Mouse (Mus musculus) ovary, adult 18-20 months (tissue): ENCODE measurements around the gene Trim29.

Source experiments
- DNase-seq: peaks from one replicate; pipeline ENCODE4 v3.0.0; 2022; ENCODE audit warnings: low spot score, mixed read lengths

Trim29 gene

DNA sequence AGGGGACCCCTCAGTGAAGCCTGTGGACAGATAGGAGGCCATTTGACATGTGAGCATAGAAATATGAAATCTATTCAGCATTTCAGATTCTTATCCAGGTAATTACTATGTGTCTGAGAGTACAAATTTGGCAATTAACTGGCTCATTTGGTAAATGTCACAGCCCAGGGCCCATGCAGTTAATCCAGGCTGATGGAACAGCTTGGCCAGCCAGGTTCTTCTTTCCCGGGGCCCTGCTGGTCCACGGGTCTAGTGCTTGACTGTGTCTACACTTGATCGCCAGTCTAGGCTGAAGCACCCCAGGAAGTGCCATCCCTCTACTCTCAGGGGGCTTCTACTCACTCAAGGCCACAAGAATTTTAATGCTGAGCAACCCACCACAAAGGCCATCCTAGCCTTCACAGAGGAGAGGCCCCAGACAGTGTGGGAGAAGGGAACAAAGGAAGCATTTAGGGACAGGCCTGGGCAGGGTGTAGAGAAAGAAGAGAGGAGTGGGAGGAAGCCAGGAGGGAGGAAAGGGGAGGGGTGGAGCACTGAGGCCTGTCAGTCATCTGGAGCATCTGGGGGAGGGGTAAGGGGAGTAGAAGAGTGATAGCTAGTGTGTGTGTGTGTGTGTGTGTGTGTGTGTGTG, 4.8 kb downstream of the Trim29 start:
- DNase-seq, result no peak

DNA sequence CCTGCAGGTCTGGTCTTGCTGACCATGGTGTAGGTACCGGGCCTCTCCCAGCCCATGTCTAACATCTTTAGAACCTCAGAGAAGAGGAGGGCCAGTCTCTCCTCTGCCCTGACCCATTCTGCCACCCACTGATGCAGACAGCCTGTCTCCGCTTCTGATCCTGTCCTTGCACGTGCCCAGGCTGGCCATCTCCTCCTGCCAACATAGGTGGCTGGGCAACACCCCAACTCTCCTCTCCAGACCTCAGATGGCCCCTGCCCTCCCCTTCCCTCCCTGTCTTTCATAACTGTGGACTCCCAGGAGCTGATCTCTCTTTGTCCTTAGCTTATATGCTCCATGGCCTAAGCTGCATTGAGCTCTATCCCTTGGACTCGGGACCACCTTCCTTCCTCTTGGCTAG, 5.8 kb downstream of the Trim29 start:
- DNase-seq, result no peak

DNA sequence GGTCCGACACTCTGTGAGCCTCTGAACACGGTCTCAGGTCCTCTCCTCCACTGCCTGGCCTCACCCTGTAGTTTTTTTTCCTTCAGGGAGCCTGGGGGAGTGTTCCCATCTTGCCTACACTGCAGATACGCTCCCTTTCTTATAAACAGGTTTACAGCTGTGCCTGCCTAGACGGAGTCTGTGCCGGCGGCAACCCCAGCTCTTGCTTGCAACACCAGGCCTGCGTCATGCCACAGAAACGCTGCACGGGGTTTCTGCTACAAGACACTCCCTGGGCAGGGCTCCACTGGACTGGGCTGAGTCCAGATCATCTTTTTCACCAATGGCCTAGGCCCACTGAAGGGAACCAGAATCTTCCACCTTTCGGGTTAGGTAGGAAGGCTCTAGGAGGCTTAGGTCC, 8.0 kb downstream of the Trim29 start:
- no peak for DNase-seq

DNA sequence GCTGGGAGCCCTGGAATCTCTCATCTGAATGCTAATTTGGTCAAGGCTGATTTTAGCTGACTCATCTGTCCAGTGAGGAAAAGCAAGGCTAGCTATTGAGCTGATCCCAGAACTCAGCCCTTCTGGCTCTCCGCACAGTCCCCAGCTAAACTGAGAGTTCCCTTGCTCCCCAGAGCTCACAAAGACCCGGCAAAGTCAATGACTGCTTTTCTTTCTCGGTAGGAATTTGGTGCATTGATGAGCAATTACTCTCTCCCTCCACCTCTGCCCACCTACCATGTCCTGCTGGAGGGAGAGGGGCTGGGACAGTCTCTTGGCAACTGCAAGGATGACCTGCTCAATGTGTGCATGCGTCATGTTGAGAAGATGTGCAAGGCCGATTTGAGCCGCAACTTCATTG, 11.3 kb downstream of the Trim29 start:
- no peak for DNase-seq

DNA sequence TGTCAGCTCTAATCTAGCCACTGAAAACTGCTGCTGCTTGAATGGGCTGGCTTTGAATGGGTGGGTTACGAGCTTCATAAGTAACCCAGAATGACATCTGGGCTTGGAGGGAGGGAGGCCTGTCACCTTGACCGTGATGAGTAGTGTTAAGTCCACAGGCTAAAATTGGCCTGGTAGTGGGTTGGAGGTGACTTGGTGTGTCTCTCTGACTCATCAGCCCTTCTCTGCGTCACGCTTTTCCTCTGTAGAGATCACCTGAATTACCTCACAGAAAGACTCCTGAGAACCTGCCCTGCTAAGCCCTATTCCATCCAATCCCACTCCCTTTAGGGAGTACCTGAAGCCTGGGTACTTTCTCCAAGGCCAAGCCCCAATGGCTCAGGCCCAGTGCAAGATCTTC, 12.0 kb downstream of the Trim29 start:
- DNase-seq, result no peak

DNA sequence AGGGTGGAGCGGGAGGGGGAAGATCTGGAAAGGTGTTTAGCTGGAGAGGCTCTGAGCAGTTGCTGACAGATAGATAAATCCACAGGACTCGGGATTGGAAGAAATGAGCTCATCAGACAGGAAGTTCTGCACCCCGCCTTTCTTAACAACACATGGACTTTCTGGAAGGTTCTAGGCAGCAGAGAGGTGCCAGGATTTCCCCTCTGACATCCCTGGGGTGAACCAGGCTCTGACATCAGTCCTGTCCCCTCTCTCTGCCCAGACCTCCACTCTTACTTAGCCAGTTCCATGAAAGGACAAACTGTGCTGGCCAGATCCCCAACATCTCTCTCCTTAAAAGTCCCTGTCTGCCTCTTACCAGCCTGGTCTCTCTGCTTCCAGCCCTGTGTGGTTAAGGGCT, 14.8 kb downstream of the Trim29 start:
- no peak for DNase-seq

DNA sequence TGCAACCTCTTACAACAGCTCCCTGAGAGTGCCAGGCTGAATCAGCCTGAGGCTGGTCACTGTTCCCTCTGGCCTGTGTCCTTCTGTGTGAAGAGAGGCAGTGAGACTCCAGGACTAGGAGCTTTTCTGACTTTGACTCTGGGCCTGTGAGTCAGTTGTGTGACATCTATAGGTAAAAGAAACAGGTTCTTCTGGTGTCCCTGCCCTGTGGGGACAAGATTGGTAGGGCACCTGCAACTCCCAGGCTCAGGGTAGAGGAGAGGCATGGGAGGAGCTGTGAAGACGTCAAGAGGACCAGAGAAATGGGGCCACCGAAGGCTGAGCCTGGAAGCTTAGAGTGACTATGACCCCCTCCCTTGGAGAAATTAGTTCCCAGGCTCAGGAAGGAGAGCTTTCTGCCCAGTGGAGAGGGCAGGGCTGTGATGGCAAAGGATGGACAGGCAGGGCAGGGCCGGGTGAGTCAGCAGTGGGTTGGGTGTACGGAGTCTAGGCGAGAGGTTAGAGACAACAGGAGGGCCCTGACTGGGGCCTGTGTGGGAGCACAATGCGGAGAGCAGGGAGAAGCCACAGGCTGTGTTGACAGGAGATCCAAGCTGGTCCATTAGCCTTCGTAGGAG, 15.5 kb downstream of the Trim29 start:
- DNase-seq, result no peak

DNA sequence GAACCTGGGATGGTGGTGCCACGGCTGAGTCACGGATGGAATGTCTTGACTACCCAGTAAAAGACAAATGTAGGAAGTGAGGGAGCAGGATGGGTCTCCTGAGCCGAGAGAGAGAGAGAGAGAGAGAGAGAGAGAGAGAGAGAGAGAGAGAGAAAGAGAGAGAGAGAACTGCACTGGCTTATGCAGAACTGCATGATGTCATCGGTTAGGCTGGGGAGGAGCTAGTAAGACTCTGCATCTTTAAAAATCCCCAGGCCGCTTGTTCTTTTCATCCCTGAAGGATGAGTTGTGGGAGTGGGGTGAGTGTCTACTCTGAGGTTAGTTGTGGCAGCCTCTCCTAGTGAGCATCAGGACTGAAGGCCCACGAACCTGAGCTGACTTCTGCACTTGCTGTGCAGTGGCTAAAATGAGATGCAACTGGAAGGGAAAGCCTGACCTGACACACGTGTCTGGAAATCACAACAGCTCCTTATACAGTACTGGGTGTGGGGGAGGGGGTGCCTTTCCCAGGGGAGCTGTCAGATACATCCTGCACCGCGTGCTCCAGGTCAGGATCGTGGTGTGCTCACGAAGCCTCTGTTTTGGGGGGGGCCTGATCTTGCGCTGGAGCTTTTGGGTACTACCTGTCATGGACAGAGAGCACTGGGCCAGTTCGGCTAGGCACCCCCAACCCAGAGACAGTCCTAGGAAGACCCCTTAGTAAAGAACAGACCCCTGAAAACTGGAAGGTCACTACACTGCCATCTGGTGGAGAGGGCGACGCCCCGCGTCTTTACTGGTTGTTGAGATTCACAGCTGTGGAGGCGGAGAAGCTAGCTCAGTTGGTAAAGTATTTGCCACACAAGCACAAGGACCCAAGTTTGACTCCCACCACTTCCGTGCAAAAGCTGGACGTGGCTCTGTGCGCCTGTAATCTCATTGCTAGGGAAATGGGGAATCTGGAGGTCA, 16.8 kb downstream of the Trim29 start:
- no peak for DNase-seq

DNA sequence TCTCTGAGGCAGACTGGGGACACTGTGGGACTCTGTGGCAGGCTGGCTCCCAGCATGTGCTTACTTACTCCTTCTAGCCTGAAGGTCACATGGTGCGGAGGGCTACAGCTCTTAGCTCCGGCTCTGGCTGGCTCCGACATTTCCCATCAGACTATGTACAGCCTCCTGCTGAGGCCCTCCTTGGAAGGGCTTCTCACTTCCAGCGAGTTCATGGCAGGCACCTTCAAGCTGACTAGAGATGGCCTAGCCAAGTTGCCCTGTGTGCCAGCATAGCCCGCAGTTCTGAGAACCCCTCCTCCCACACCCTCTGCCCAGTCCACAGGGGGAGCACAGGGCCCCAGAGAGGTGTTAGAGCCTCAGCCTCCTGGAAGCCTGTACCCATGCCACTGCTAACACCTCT, 19.8 kb downstream of the Trim29 start:
- no peak for DNase-seq

DNA sequence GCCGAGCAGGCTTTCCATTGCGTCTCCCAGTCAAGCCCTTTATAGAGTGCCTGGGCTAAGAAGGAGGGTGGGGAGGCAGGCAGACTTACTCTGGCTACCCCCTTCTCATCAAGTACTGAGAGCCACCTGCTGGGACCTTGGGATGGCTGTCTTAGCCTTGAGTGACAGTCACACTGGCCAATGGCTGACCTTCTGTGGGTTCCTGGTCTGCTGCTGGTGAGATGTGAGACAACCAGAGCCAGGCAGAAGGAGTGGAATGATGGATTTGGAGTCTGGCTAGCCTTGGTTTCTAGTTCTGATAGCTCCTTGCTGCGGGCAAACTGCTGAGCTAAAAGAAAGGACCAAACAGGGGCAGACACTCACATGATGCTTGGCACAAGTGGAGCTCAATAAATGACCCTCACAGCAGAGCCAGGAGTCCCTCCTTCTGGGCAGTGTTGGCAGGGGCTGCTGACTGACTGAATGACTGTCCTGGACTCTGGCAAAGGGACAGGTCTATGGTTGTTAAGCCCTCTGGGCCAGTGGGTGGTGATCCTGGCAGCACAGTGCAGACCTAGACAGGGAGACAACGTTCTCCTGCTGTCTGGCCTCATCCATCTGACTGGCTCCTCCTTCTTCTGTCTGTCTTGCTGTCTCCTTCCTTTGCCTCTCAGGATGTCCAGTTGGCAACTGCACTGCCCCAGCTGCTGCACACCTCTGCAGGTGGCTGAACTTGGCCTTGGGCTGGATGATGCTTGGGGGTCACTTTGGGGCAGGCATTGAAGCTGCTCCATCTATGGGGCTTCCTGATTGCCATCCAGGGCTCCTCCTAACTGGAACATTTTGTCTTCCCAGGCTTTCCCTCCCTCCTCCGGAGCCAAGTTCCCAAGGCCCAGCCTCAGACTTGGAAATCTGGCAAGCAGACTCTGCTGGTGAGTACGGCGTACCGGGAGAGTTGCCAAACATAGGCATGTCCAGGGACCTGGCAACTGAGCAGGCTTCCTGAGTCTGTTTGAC, 21.1 kb downstream of the Trim29 start:
- peak; percentile 22 for DNase-seq

DNA sequence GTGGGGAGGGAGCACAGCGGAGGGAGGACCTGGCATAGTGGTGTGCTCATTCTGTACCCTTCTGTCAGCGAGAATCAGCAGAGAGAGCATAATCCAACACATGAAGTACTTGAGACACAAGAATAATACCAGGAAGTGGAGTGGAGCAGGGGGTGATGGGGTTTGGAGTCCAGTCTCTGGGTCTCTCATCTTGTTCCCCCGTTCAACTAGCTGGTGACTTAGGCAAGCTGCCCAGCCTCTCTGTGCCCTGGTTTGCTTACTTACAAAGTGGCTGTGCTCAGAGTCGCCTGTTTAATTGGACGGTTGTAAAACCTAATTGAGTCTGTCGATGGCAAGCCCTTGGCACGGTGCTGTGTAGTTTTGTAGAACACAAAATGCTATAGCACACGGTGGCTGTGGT, 23.8 kb downstream of the Trim29 start:
- no peak for DNase-seq

DNA sequence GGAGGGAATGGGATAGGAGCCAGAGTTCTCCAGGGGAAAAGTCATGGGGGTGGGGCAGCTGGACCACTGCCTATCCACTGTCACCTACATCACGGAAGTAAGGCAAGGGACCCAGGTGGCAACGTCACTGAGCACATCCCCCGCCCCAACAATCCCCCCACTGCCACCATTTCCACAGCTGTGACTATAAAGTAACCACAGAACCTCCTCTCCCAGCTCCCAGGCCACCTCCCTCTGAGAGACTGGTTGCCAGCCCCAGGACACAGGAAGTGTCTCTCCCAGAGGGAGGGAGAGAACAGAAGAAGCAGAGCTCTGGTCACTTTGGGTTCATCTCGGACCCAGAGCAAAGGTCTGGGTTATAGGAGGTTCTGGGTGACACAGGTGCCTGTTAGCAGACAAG, 27.0 kb downstream of the Trim29 start:
- no peak for DNase-seq

DNA sequence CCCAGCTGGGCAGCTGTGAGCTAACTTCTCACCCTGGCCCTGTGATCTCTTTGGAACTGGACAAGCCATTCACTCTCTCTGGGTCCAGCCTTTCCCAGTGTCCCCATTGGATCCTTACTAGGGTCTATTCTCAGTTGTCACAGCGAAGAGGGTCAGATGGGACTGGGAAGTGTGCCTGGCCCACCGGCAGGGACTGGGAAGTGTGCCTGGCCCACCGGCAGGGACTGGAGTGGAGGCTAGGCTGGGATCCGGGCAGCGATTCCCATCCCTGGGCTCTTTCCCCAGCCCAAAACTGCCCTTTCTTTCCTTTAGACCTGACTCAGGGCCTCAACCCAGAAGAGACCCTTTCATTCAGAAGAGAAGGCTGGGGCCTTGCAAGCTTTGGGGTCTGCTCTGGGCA, 27.4 kb downstream of the Trim29 start:
- DNase-seq, result no peak

DNA sequence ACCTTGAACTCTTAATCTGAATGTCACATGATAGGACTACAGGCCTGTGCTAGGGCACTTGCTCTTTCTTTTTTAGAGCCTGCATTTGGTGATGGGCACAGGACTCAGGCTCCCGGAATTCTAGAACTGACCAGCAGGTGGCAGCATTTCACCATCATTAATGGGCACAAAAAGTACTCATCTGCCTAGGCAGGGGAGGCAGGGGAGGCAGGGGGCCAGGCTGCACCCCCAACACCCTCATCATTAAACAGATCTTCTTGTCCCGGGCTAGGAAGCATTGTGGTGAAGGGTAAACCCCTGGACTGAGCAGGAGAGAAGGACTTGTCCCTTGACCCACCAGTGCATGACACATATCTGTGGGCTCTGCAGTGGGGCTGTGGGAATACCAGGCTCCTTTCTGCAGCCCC, 29.0 kb downstream of the Trim29 start:
- no peak for DNase-seq

DNA sequence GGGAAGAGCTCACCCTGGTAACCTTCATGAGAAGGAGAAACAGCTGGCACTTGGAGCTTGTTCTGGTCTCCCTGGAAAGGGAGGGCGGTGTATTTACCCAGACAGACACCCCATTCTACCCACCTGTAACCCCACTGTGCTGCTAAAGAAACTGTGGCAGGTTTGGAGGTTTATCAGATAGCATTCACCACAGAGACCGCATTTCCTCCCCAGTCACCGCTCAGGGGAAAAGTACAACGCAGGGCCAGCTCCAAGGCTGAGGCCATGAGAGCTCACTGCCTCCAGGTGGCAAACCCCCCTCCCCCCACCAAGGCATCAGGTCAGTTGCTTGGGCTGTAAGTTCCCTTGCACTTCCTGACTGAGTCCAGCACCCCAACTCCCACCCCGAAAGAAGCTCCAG, 39.4 kb downstream of the Trim29 start:
- no peak for DNase-seq

DNA sequence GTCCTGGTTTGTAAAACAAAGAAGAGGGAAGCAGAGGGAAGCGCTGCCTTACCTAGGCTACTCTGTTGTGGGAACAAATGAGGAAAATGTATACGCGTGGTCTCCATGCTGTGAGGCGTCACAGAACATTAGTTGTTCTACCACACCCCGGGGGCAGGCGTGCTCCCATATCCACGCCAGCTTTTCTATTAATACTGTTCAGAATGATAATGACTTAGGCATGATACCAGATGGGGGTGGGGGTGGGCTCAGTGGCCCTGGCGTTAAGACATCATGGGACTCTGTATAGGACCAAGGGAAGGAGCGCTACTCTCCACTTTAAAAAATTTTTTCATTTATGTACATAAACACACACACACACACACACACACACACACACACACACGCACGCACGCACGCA, 40.4 kb downstream of the Trim29 start:
- no peak for DNase-seq

DNA sequence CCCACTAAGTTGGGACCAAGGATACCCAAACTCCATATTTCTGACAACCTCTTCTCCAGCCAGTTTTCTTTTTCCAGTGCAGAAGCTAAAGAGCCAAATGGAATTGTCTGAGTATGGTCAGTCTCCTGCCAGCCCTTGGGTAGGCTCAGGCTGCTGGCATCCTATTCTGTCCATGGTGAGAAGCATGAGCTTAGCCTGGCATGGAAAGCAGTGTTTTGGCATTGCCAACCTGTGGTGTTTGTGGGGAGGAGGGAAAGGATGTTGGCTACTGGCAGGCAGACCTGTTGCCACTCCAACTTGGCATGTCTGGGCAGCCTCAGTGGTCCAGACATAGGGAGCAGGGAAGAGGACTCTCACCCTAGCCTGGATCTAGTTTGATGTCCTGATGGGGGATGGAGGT, 46.4 kb downstream of the Trim29 start:
- DNase-seq, result no peak

DNA sequence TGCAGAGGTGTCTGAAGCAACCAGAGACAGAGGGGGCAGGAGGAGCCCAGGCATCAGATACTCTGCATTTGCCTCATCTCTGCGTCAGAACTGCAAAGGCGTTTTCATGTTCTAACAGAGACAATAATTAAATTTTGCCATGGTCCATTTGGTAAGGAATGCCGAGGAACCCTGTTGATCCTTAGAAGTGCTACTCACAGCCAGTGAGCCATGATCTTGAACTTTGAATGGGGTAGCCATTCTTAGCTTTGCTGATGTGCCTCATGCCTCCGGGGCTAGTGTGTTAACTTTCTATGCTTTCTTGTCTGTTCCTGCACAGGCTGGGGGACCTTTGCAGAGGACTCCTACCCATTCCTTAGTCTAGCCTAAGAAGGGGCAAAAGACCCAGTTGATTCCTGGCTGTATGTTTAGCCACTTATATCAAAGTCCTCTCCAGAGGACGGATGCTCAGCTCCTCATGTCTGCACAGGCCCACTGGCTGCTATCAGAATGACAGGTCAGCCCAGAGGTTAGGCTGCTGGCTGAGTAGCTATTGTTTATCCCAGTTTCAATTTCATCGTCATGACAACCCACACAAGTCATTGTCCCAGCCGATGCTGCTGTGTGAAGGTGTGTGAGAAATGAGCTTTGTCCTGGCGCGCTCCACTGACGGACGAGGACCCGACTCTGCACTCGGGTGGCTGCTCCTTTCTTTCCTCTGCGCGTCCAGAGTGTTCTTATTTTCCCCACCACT, 48.1 kb downstream of the Trim29 start:
- DNase-seq, result no peak

DNA sequence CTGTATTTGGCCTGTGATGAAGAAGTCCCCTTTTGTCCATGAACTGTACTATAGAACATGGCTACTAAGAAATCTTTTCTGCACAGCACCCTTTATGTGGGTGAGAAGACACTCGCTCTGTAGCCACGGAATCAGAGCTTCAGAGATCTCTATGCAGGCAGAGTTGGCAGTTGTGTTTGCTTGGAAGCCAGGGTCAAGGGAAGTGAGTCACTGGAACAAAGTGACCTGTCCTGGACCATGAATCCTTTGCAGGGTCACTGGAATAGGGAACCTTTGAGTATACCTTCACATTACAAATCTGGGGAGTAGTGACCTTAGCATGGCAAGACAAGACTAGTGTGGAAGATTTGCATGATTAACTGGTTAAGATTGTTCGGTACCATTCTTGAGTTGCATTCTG, 58.1 kb downstream of the Trim29 start:
- DNase-seq, result no peak

DNA sequence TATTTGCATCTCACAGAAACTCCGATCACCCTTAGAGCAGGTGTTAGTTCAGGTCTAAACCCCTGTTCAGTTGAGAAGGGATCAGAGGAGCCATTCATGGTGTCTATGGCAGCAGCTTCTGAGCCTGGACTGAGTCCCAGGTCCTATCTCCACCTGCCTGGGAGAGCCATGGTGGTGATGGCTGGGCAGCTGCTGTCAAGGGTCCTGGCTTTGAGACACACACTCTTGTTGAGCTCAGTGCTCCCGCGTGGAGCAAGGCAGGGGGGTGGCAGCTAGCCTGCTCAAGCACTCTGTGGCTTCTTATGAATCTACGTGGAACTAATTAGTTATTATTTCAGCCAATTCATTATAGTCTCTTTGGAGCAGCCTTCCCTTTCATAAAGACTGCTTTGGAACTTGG, 73.2 kb downstream of the Trim29 start:
- no peak for DNase-seq

DNA sequence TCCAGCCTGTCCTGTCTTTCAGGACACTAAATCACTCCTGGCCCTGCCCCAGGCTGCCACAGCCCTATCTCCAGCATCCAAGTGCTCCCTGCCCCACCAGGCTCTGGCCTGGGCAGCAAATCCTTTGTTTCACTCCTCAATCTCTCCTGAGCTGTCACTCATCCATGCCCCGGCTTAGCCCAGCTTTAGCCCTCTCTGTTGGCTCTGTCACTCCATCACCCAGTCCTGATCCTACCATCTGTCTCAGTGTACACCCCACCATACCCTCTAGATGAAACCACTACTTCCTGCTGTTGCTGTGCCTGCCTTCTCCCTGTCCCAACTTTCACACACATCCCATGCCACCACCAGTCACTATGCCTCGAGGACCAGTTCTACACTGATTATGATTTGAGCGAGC, 73.8 kb downstream of the Trim29 start:
- DNase-seq, result no peak
